Mouse (Mus musculus) neural tube, embryonic 11.5 days (tissue): ENCODE results near the gene Oas3. TPM values are rescaled to one million over a fixed set of nuclear protein-coding genes. Genes with fewer than 3 reads are reported as not detected.

Source experiments
- ATAC-seq: fragments of 200-750 bp; cut with Nextera tagmentation; 2 replicates; pipeline ENCODE4 v1.8.0; 2017; ENCODE audit warnings: moderate number of reproducible peaks, mild to moderate bottlenecking, moderate TSS enrichment, moderate library complexity; ENCODE audit not compliant: insufficient read depth, low FRiP score, low TSS enrichment
- DNase-seq: peaks from one replicate; pipeline ENCODE4 v3.0.0-alpha.2; 2015; ENCODE audit warnings: low spot score
- H3K27ac ChIP-seq: fragments of 300-500 bp; sonication (generic); 2 replicates; pipeline ENCODE4 v1.5.1; 2014; ENCODE audit warnings: low read depth, mild to moderate bottlenecking, low read length
- H3K27me3 ChIP-seq: fragments of 300-500 bp; sonication (generic); 2 replicates; pipeline ENCODE4 v1.6.1; 2014; ENCODE audit warnings: mild to moderate bottlenecking, low read length, mixed read lengths; ENCODE audit not compliant: control insufficient read depth, insufficient read depth
- H3K36me3 ChIP-seq: fragments of 300-500 bp; sonication (generic); 2 replicates; pipeline ENCODE4 v1.6.1; 2014; ENCODE audit warnings: mild to moderate bottlenecking, low read length, moderate library complexity, mixed read lengths; ENCODE audit not compliant: control insufficient read depth, insufficient read depth
- H3K4me1 ChIP-seq: fragments of 300-500 bp; sonication (generic); 2 replicates; pipeline ENCODE4 v1.6.1; 2014; ENCODE audit warnings: low read length, mixed read lengths; ENCODE audit not compliant: control insufficient read depth, insufficient read depth
- H3K4me2 ChIP-seq: fragments of 300-500 bp; sonication (generic); 2 replicates; pipeline ENCODE4 v1.6.1; 2014; ENCODE audit warnings: low read depth, mild to moderate bottlenecking, moderate library complexity
- H3K4me3 ChIP-seq: fragments of 300-500 bp; sonication (generic); 2 replicates; pipeline ENCODE4 v1.5.1; 2014; ENCODE audit warnings: low read depth, low read length
- H3K9ac ChIP-seq: fragments of 300-500 bp; sonication (generic); 2 replicates; pipeline ENCODE4 v1.6.1; 2014; ENCODE audit warnings: mild to moderate bottlenecking, low read length
- H3K9me3 ChIP-seq: fragments of 300-500 bp; sonication (generic); 2 replicates; pipeline ENCODE4 v1.6.1; 2016; ENCODE audit warnings: low read length; ENCODE audit not compliant: control insufficient read depth
- WGBS: fragments of 180-500 bp; shearing (Covaris S2); extraction: QIAGEN DNeasy Blood & Tissue Kit; methylation state at CpG from one replicate; pipeline ENCODE4 v1.1.7; 2014; 5-methylcytosine and 5-hydroxymethylcytosine counted together
- polyA plus RNA-seq: library from polyadenylated mRNA; unstranded; fragments of >200 nt; fragmentation: Nextera tagmentation; extraction: Ambion mirVana; gene quantifications from 2 replicates; pipeline ENCODE4 v1.2.1, GENCODE M21; 2014

Oas3 gene
- polyA plus RNA-seq, 1 experiment from 2014 or later = not detected

DNA sequence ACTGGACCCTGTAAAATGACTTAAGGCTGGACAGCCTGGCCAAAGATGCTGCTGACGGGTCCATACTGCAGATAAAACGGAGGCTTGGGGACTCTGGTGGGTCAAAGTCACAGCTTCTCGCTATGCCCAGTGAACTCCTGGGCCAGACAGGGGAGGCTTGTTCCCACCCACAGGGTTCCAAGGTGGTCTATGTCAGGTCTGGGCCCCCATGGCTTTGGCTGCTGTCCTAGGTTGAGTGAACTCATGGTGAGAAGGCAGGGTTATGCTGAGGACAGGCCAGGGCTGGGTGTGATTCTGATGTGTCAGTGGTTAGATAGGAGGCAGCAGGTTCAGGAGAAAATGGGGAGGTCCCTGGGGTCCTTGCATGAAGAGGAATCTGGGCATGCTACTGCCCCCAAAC lies 73.8 kb downstream of the Oas3 start:
- Histone ChIP-seq H3K36me3 (no peaks in the 10 kb centered on the region), H3K4me1 (peaks cover 6% of the 10 kb centered on the region; the same call in 1 of the 2 replicates), H3K4me2 (no peak overlapping the region), H3K9me3 (no peaks in the 10 kb centered on the region), H3K9ac (no peak overlapping the region), H3K27ac (no peak overlapping the region), H3K4me3 (no peak overlapping the region), H3K27me3 (peaks cover 17% of the 10 kb centered on the region)
- ATAC-seq (no peak), DNase-seq (no peak)
- WGBS = 80% methylated on average over 3 of the region's 3 CpGs

Other genes with a start within 250 kb of the Oas3 start
- gene Tpcn1, start 189.0 kb downstream of the Oas3 start, polyA plus RNA-seq = 14.9 and 16.8 TPM in 2 replicates
- gene Iqcd, start 188.6 kb downstream of the Oas3 start, polyA plus RNA-seq = 0.62 and 0.81 TPM in 2 replicates
- gene Rita1, start 165.1 kb downstream of the Oas3 start, polyA plus RNA-seq = 12.3 and 13.2 TPM in 2 replicates
- gene Ddx54, start 164.9 kb downstream of the Oas3 start, polyA plus RNA-seq = 42.0 and 42.6 TPM in 2 replicates
- gene Cfap73, start 143.4 kb downstream of the Oas3 start, polyA plus RNA-seq = not detected in 2 replicates
- gene Rasal1, start 128.8 kb downstream of the Oas3 start, polyA plus RNA-seq = 0.39 TPM in 1 of 2 replicates, not detected in the other
- gene Dtx1, start 65.7 kb downstream of the Oas3 start, polyA plus RNA-seq = 7.0 and 7.4 TPM in 2 replicates
- not detected in 2 replicates for gene Oas2, start 27.8 kb downstream of the Oas3 start, polyA plus RNA-seq
- gene Oas1e, start 17.9 kb upstream of the Oas3 start, polyA plus RNA-seq = 0.18 TPM in 1 of 2 replicates, not detected in the other
- 0.21 and 0.23 TPM in 2 replicates for gene Oas1c, start 34.9 kb upstream of the Oas3 start, polyA plus RNA-seq
- not detected in 2 replicates for gene Oas1f, start 69.7 kb upstream of the Oas3 start, polyA plus RNA-seq
- gene Oas1h, start 83.8 kb upstream of the Oas3 start, polyA plus RNA-seq = not detected in 2 replicates
- gene Oas1g, start 110.0 kb upstream of the Oas3 start, polyA plus RNA-seq = not detected in 2 replicates
- gene Oas1a, start 129.9 kb upstream of the Oas3 start, polyA plus RNA-seq = 0.70 TPM in 2 replicates
- gene Oas1d, start 136.9 kb upstream of the Oas3 start, polyA plus RNA-seq = not detected in 2 replicates
- 0.99 and 1.5 TPM in 2 replicates for gene Rph3a, start 232.4 kb upstream of the Oas3 start, polyA plus RNA-seq